Mouse (Mus musculus) right cerebral cortex, postnatal 36 days (tissue): ENCODE measurements around the gene Frmpd4.

Experiments used
- DNase-seq, 2 experiments: peaks; one replicate each; pipeline ENCODE4 v3.0.0; 2022; ENCODE audit warnings: low spot score in 2 of 2, mixed read lengths in 1 of 2

Frmpd4 gene

DNA sequence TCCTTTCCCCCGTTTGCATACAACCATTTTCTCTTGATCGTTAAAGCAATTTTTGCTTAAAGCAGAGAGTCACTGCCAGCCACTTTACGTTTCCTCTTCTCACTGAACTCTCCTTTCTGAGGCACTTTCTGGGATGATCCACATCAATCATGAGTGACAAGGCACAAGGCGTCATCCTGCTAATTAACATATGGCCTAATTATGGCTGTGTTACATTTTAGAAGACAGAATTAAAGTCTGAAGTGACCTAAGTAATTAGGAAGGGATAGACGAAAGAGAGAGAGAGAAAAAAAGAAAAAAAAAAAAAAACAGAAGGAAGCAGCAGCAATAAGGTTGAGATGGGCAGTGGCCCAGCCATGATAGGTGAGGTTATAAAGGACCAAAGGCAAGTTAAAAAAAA, at the start of gene Frmpd4:
Gene Frmpd4, minus strand, starts transcription at position 101 of the 400 bp plus-strand sequence.
- DNase-seq: no peak

DNA sequence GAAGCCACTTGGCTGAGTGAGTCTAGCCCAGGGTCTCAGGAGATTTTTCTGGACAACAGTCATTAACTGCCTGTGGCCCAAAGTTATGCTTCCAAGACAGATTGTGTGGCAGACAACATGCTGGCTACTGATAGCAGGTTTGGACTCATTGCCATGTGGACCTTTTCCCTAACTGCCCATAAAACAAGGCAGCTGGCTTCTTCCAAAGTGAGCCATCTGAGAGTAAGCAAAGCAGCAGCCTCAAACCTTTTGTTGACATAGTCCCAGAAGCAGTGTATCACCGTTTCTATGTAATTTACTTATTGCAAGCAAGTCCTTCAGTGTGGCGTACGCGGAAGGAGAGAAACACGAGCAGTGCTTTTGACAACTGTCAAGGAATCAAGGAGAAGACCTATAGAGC, 18.2 kb upstream of the Frmpd4 start:
- DNase-seq: no peak

DNA sequence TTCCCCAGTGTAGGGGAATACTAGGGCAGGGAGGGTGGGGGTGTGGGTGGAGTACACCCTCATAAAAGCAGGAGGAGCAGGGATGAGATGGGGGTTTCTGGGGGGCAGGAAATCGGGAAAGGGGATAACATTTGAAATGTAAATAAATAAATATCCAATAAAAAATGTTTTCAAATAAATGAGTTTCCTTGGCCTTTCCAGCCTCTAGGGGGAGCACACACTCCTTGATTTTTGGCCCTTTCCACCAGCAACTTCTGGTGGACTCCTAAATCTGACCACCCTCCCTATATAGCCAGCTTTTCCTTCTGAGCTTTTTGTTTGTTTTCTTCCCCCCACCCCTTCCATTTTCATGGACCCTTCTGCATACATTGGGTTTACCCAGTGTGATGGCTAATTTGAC, 7.3 kb upstream of the Frmpd4 start:
- no peak for DNase-seq

DNA sequence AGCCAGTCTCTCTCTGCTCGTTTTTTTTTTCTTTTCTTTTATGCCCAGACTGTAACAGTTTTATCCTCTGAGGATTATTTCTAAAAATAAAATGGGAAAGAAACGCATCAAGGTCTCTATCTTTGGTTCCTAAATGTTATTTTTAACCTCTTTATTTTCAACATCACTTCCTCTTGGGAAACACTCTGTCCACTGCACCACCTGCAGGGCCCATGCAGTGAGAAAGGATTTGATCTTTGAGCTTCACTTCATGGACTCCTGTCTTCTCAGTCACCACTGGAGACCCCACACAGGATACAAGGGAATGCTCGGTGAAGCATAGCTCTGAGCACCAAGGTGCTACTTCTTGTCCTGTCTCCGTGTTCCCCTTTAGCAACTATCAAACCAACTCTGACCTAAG, 5.2 kb downstream of the Frmpd4 start:
- no peak for DNase-seq

DNA sequence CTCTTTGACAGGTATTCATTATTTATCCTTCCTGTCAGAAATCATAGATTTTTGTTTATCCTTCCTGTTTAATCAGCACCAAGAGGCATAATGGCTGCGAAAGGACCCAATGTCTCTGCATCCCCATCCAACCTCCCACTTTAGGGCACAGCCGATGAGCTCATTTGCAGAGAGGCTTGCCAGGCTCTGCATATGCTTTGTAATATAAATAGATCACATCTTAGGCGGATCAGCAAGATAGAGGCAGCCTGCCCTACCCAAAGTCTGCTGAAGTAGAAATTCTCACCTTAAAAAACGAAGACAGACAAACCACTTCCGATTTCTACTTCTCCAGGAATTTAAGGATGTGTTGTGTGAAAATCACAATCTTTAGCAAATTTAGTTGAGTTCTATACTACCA, 7.8 kb downstream of the Frmpd4 start:
- peak; percentile 5 to 17 for DNase-seq

DNA sequence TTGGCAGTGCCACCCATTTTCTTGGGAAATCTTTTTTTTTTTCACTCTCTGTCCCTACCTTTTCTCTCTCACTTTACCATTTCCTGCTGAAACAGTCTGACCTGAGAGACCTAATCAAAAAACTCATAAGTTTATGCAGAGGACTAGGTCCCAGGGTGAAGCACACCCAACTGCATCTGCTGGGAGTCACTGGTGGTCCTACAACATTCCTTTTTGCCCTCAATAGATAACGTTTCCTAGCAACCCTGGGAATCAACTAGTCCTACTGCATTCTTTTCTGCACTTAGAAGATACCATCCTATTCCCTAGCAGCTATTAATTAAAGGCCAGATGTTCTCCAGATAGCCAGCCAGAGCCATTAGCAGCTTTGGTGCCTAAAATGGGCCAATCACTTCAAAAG, 71.8 kb downstream of the Frmpd4 start:
- DNase-seq: no peak

DNA sequence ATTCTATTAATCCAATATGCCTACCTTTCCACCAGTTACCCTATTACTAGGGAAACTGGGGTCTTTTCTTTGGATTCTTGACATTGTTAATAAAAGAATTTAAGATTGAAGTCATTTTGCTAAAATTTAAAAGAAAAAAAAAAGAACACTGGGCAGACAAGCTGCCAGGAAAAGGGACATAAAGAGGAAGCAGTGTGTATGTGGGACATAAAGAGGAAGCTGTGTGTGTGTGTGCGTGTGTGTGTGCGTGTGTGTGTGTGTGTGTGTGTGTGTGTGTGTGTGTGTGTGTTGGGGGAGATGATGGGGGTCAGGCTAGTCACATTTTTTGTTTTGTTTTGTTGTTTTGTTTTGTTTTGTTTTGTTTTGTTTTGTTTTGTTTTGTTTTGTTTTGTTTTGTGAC, 121.8 kb downstream of the Frmpd4 start:
- no peak for DNase-seq

DNA sequence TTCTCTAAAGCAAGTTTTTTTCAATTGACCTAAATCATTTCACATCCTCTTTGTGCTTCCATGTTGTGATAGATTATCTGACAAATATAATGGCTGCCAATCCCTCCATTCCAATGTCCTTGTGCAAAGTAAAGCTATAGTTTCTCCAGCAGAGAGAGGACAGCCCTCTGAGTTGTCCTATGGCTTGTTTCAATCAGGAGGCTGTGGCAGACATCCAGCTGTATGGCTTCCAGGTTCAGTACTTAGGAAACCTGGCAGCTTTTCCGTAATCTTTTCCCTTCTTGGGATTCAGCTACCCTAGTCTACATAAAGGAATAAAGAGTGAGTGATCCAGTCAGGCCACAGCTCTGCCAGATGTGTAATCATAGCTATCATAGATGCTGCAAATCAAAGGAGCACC, 145.8 kb downstream of the Frmpd4 start:
- DNase-seq: no peak

DNA sequence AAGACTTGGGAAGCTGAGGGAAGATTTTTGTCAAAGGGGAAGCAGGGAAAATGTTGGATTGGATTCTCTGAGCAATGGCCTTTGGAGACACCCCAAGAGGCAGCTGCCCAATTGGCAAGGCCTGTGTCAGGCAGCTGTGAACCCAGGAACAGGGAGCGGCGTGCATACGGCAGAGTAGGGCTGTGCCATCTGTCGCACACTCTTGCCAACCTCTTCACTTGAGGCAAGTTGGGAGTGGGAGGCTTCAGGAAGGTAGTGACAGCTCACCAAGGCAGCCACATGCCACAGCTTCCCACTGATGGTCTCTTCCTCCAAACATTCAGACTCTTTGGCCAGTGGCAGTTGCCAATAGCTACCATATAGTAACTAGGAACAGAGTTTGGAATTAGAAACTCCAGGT, 147.2 kb downstream of the Frmpd4 start:
- DNase-seq: peak; percentile 9 to 18

DNA sequence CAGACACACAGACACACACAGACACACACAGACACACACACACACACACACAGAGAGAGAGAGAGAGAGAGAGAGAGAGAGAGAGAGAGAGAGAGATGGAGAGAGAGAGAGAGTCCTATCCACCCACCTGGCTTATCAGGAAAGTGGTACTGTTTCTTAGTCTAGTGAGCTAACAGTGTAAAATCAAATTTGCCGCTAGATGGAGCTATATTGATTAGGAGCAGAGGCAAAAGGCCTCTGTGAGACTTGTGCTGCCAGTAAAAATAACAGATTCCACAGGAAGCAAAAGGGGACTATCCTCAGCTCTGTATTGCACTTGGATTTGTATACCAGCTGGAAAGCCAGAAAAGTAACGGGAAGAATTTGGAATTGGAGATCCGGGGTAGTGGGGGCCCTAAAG, 161.6 kb downstream of the Frmpd4 start:
- no peak for DNase-seq

DNA sequence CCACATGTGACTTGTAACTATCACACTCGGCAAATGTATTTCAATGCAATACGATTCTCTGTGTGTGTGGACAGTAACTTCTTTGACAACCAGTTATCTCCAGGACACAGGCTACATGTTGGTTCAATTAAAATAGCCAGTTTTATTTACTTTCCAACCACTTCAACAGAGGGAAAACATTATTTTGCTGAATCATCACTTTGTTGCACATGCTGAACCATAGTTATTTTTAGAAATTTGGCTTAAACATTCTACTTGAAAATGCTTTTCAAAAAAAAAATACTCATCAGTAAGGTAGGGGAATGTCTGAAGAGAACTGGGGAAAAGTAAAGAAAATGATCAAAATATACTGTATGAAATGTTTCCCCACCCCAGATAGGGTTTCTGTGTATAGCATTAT, 173.5 kb downstream of the Frmpd4 start:
- DNase-seq: no peak

DNA sequence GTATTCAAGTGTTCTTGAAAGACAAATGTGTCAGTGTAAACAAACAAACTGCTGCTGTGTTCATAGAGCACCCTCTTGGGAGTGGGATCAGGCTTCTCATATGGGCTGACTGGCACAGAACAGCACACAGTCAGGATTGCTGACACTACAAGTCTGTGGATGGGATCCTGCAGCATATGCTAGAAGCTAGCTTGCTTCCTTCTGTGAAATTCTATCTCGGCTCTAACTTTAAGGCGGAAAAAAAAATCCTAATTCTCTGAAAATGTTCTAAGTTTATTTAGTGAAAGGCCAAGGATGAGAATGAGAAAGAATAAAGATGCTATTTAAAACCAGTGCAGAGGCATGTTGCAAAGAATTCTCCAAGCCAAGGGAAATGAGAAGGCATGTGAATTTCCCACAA, 226.6 kb downstream of the Frmpd4 start:
- DNase-seq: no peak

DNA sequence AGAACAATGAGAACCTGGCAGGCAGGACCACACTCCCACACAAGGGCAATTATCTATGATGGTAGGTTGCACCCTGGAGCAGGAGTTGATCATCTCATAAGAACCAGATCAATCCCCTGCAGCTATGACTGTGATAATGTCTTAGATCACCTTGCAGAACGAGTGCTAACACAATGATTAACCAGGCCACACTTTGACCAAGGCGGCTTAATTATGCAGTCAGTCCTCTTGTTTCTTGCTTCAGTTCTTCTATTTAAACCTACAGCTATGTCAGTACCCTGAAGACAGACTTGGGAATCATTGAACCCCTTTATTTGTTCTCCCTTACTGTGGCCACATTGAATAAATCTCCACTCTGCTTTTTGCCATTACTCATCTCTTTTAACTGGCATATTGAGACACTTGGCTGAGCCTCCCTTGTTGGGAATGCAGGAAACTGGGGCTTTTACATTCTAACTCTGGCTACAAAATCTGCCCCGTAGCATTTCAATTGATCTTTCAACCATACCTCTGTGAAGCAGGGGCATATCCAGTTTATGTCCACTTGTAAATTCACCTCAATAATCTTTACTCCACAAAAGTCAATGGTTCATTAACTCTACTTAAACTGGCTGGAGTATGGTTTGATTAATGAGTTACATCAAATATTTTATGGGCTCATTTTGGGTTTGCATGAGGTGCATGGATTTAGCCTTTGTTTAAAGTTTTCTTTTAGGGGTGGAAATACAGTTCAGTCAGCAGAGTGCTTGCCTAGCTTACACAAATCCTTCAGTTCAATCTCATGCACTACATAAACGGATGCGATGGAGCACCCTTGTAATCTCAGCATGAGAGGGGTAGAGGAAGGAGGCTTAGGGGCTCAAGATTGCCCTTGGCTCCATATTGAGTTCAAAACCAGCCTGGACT, 227.5 kb downstream of the Frmpd4 start:
- DNase-seq: no peak

DNA sequence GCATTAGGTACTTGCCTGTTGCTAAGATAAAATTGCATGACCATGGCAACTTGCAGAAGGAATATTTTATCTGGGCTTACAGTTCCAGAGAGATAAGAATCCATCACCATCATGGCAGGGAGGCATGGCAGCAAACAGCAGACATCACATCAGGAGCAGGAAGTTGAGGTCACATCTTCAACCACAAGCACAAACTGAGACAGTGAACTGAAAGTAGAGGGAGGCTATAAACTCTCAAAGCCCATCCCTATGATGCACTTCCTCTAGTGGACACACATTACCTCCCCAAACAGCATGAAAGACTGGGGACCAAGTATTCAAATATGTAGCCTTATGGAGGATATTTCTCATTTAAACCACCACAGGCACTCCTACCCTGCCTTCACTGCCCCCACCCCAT, 238.8 kb downstream of the Frmpd4 start:
- no peak for DNase-seq

DNA sequence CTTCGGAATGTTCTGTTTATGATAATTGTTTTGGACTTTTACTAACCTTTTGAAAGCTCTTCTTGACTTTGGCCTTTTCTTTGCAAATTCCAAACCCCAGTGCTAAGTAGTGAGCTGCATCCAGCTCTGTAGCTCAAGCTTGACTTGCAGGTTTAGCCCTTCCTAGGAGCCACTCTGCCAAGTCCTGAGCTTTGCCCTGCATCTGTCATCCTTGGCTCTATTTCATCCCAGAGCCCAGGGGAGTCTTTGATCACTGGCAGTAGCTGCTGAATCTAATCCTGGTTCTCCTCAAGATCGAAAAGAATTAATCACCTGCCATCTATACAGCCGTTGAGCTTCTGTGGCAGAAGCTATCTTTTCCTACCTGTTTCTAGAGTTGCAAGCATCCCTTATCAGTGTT, 251.9 kb downstream of the Frmpd4 start:
- no peak for DNase-seq

DNA sequence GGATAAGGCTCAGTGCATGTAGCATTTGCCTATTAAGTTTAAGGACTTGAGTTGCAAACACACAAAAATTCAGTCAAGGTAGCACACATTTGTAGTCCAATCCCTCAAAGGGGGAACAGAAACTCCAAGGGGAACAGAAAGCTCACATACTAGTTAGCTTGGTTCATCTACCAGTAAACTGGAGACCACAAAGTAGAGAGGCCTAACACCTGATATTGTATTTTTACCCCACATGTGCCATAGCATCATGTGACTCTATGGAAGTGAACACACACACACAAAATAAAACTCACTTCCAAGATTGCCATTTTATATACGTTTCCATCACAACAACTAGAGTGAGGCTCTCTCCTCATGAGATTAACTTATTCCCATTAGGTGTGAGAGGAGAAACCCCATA, 264.9 kb downstream of the Frmpd4 start:
- no peak for DNase-seq

DNA sequence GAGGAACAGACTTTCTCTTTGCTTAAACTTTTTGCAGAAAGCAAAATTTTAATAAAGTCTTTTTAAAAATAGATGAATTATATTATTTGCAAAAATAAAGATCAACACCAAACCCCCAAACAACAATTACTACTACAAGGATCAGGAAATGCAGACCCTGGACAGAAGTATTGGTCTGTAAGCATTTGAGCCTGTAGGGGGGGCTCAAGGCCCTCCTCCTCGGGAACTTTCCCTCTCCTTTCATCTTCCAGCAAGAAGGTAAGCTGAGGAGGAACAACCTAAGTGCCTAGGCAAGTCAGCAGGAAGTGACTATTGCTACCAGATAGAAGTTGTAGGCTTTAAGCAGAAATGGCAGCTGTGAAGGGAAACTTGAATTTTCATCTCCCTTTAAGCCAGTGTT, 266.9 kb downstream of the Frmpd4 start:
- no peak for DNase-seq

DNA sequence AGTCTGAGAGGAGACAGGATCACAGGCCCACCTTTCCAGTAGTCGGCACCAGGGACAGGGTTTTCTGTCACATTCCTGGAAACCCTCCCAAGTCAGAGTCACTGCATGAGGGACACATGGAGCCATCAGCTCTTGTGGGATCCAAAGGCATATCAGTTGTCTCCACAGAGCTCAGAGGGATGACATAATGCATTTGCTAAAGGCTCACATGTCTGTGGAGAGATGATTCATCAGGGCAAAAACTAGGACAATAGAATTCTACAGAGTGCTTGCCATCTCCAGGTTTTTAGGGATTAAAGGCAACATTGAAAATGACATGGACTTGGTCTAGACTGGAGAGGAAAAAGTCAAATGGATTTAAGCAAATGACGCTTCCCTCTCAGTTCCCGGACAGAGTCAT, 284.5 kb downstream of the Frmpd4 start:
- no peak for DNase-seq

DNA sequence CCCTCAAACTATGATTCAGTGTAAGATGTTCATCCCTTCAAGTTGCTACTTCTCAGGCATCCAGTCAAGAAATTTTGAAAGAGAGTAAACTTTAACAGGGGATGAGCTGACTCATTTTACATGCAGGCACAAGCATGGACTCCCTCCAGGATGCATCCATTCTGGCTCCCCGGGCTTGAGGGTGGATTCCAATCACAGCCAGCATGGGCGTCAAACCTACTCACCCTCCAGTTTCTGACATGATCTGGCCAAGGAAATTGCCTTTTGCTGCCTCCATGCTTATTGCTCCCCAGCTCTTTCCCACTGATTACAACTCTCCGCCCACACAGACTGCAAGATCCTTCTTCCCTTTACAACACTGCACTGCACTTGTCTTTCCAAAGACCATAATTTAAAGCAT, 370.0 kb downstream of the Frmpd4 start:
- peak in 1 of 2 experiments; percentile 1 for DNase-seq

DNA sequence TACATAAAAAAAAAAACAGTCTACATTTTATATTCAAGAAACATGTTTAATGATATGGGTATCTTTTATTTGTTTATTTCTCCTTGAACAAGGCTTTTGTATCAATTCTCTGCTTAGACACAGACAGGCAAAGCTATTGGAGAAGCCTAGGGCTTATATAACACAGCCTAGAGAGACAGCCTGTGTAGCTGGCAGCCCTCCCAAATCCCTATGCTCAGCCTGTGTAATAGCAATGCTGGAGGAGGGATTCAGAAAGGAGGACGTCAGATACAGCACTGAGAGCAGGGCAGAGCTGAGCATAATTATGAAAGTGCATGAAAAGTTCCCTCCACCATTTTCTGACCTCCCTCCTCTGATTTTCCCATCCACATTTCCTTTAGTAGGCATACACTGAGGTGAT, 385.1 kb downstream of the Frmpd4 start:
- peak; percentile 18 to 39 for DNase-seq

DNA sequence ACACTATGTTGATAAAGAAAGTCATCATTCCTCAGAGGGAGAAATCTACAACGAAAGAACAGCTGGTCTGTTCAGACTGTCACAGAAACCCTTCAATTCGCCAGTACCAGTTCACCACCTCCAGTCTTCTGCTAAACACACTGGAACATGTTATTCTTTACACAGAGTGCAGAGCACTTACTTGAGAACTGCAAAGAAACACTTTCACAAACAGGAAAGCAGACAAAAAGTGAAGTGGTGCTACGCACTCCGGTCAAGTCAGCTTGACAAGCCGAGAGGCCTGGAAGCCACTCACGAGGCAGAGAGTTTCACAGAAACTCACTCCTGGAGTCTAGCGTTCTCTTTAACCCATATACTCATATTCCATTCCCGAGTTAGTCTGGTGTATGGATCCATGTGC, 387.5 kb downstream of the Frmpd4 start:
- DNase-seq: no peak

DNA sequence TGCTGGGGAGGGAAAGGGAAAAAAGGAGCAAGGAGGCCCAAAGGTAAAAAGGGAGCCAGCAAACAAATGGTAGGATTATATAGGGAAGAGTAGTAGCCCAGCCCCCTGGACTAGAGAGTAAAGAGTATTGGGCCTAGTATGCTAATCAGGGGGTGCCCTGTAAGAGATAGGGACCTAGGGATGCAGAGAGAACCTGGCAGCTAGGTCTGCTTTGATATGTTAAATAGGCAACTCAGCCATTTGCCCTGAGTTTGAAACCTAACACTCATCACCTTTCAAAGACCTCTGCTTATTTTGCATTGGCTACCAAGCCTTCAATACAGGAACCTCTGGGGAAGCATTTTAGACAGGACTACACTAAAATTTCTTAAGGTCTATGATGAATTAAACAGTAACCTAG, 414.0 kb downstream of the Frmpd4 start:
- no peak for DNase-seq

DNA sequence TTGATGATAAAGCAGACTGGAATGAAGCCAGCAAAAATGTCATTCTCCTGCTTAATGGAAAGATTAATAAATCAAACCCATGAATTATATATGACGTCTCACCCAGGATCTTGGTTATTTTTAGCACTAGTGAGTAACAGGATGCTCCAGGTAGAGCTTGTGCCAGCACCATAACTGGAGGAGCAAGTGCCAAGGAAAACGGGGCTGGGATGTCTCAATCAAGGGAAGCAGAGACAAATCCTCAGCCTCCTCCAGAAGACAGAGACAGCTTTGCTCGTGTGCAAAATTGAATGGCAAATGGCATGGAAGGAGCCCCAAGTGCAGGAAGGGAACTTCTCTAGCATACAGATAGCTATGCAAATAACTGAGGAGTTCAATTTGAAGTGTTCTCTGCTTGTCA, 418.2 kb downstream of the Frmpd4 start:
- no peak for DNase-seq

DNA sequence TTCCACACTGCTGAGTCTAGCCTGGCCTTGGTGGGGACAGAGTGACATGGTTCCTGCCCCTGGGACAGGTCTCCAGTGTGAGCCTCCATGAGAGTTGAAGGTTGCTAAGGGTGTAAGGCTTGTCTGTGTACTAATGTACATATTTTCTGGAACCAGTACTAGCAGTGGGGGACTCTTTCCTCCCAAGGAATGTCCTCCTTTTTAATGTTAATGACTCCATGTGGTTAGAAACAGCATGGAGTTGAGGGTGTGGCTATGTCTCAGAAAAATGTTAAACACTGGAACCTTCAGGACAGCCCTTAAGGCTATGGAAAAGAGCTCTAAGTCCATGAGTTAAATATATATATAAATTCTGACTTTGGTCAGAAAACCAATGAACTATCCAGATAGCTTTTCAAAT, 436.0 kb downstream of the Frmpd4 start:
- DNase-seq: no peak
